Mouse (Mus musculus) limb, embryonic 11.5 days (tissue): ENCODE results near the gene Cmtm6. TPM values are rescaled to one million over a fixed set of nuclear protein-coding genes. Genes with fewer than 3 reads are reported as not detected.

Experiments
- ATAC-seq: fragments of 200-750 bp; cut with Nextera tagmentation; 2 replicates; pipeline ENCODE4 v1.8.0; 2017; ENCODE audit warnings: low read depth; ENCODE audit not compliant: insufficient number of reproducible peaks, low FRiP score, low TSS enrichment
- DNase-seq: peaks from one replicate; pipeline ENCODE4 v3.0.0-alpha.2; 2015; ENCODE audit warnings: low spot score
- H3K27ac ChIP-seq: fragments of 300-500 bp; sonication (generic); replicated peaks from 2 replicates; pipeline ENCODE4 v1.5.1; 2014; ENCODE audit warnings: low read depth, mild to moderate bottlenecking, low read length
- H3K27me3 ChIP-seq: fragments of 300-500 bp; sonication (generic); 2 replicates; pipeline ENCODE4 v1.6.1; 2014; ENCODE audit warnings: mild to moderate bottlenecking, low read length, mixed read lengths; ENCODE audit not compliant: control insufficient read depth, insufficient read depth
- H3K36me3 ChIP-seq: fragments of 300-500 bp; sonication (generic); 2 replicates; pipeline ENCODE4 v1.6.1; 2014; ENCODE audit warnings: mild to moderate bottlenecking, low read length, moderate library complexity, mixed read lengths; ENCODE audit not compliant: control insufficient read depth, insufficient read depth
- H3K4me1 ChIP-seq: fragments of 300-500 bp; sonication (generic); 2 replicates; pipeline ENCODE4 v1.6.1; 2014; ENCODE audit warnings: low read length, mixed read lengths; ENCODE audit not compliant: control insufficient read depth, insufficient read depth
- H3K4me2 ChIP-seq: fragments of 300-500 bp; sonication (generic); 2 replicates; pipeline ENCODE4 v1.6.1; 2014; ENCODE audit warnings: low read depth, mild to moderate bottlenecking, moderate library complexity; ENCODE audit not compliant: severe bottlenecking
- H3K4me3 ChIP-seq: fragments of 300-500 bp; sonication (generic); 2 replicates; pipeline ENCODE4 v1.5.1; 2014; ENCODE audit warnings: low read depth, low read length
- H3K9ac ChIP-seq: fragments of 300-500 bp; sonication (generic); 2 replicates; pipeline ENCODE4 v1.6.1; 2014; ENCODE audit warnings: mild to moderate bottlenecking, low read length
- H3K9me3 ChIP-seq: fragments of 300-500 bp; sonication (generic); 2 replicates; pipeline ENCODE4 v1.6.1; 2016; ENCODE audit warnings: low read length; ENCODE audit not compliant: control insufficient read depth
- WGBS: fragments of 180-500 bp; shearing (Covaris S2); extraction: QIAGEN DNeasy Blood & Tissue Kit; methylation state at CpG from one replicate; pipeline ENCODE4 v1.1.7; 2014; 5-methylcytosine and 5-hydroxymethylcytosine counted together
- polyA plus RNA-seq: library from polyadenylated mRNA; unstranded; fragments of >200 nt; fragmentation: Nextera tagmentation; extraction: Ambion mirVana; gene quantifications from 2 replicates; pipeline ENCODE4 v1.2.1, GENCODE M21; 2014

Gene Cmtm6
- 24.0 and 24.9 TPM in 2 replicates for polyA plus RNA-seq

GRCm38 (mm10) chr9:114731011-114731755, at the start of gene Cmtm6:
TSS of gene Cmtm6 (plus strand) at chr9:114731116.
- Histone ChIP-seq H3K4me3 (peak within 1 kb of the TSS; percentile 84), H3K27ac (peak within 1 kb of the TSS; percentile 72; the same call in 1 of the 2 replicates), H3K27me3 (no peaks in the 10 kb centered on the region), H3K4me1 (peaks cover 5% of the 10 kb centered on the region), H3K4me2 (peak within 1 kb of the TSS; percentile 68), H3K9me3 (no peaks in the 10 kb centered on the region), H3K9ac (peak within 1 kb of the TSS; percentile 87), H3K36me3 (no peaks in the 10 kb centered on the region)
- WGBS = under 1% methylated on average over 53 of the region's 53 CpGs
- DNase-seq (peak; percentile 99), ATAC-seq (peak; percentile 92)

GRCm38 (mm10) chr9:114682193-114682592, 48.7 kb upstream of the Cmtm6 start:
- no peak for DNase-seq
- Histone ChIP-seq H3K4me2 (no peak overlapping the region), H3K4me3 (no peak overlapping the region), H3K9ac (no peak overlapping the region), H3K9me3 (no peaks in the 10 kb centered on the region), H3K27ac (no peak overlapping the region), H3K4me1 (no peaks in the 10 kb centered on the region), H3K27me3 (no peaks in the 10 kb centered on the region), H3K36me3 (no peaks in the 10 kb centered on the region)
- no peak for ATAC-seq
- 76% methylated on average over 4 of the region's 4 CpGs for WGBS

- DNase-seq (no peak), ATAC-seq (no peak)
- WGBS = 92% methylated on average over 7 of the region's 7 CpGs
- Histone ChIP-seq H3K4me2 (no peak overlapping the region), H3K27me3 (no peaks in the 10 kb centered on the region), H3K27ac (no peak overlapping the region), H3K4me1 (peaks cover 13% of the 10 kb centered on the region), H3K9me3 (no peaks in the 10 kb centered on the region), H3K9ac (no peak overlapping the region), H3K4me3 (no peak overlapping the region), H3K36me3 (no peaks in the 10 kb centered on the region)
Observed at GRCm38 (mm10) chr9:114686245-114686644, 44.7 kb upstream of the Cmtm6 start.

- ATAC-seq (no peak), DNase-seq (no peak)
- H3K9me3 ChIP-seq = no peaks in the 10 kb centered on the region
- peaks cover 13% of the 10 kb centered on the region for H3K4me1 ChIP-seq
- H3K27ac ChIP-seq = no peak overlapping the region
- no peaks in the 10 kb centered on the region for H3K27me3 ChIP-seq
- H3K36me3 ChIP-seq = peaks cover 3% of the 10 kb centered on the region; the same call in 1 of the 2 replicates
- peak overlapping the region; percentile 95 for H3K4me3 ChIP-seq
- WGBS = 81% methylated on average over 13 of the region's 13 CpGs
- no peak overlapping the region; the same call in 1 of the 2 replicates for H3K9ac ChIP-seq
- peak overlapping the region; percentile 68 for H3K4me2 ChIP-seq
Observed at GRCm38 (mm10) chr9:114687639-114688038, 43.3 kb upstream of the Cmtm6 start.

GRCm38 (mm10) chr9:114688252-114688952, 42.5 kb upstream of the Cmtm6 start, which contains the start of gene Dync1li1:
TSS of gene Dync1li1 (plus strand) at chr9:114688790.
- Histone ChIP-seq H3K9me3 (no peaks in the 10 kb centered on the region), H3K36me3 (peaks cover 3% of the 10 kb centered on the region; the same call in 1 of the 2 replicates), H3K4me3 (peak within 1 kb of the TSS; percentile 95), H3K4me2 (peak within 1 kb of the TSS; percentile 93), H3K9ac (peak within 1 kb of the TSS; percentile 89), H3K27ac (peak within 1 kb of the TSS; percentile 69), H3K27me3 (no peaks in the 10 kb centered on the region), H3K4me1 (peaks cover 13% of the 10 kb centered on the region)
- DNase-seq (peak; percentile 97), ATAC-seq (peak; percentile 92)
- WGBS = under 1% methylated on average over 57 of the region's 57 CpGs

GRCm38 (mm10) chr9:114688953-114689407, 41.9 kb upstream of the Cmtm6 start:
- H3K4me1 ChIP-seq = peaks cover 13% of the 10 kb centered on the region
- H3K9me3 ChIP-seq = no peaks in the 10 kb centered on the region
- no peaks in the 10 kb centered on the region for H3K27me3 ChIP-seq
- H3K9ac ChIP-seq = peak overlapping the region; percentile 89
- peak; percentile 52 for ATAC-seq
- under 1% methylated on average over 50 of the region's 50 CpGs for WGBS
- H3K4me2 ChIP-seq = peak overlapping the region; percentile 93
- peak overlapping the region; percentile 69 for H3K27ac ChIP-seq
- peaks cover 3% of the 10 kb centered on the region; the same call in 1 of the 2 replicates for H3K36me3 ChIP-seq
- DNase-seq = peak; percentile 68
- peak overlapping the region; percentile 95 for H3K4me3 ChIP-seq

GRCm38 (mm10) chr9:114690119-114690601, 40.8 kb upstream of the Cmtm6 start:
- H3K4me1 ChIP-seq = peaks cover 13% of the 10 kb centered on the region
- H3K36me3 ChIP-seq = peaks cover 5% of the 10 kb centered on the region; the same call in 1 of the 2 replicates
- 0 out of 2 replicates have a peak overlapping the region, but pooled peaks have one; percentile 12 for H3K9ac ChIP-seq
- WGBS = 13% methylated on average over 10 of the region's 10 CpGs
- H3K4me2 ChIP-seq = peak overlapping the region; percentile 93
- H3K27me3 ChIP-seq = no peaks in the 10 kb centered on the region
- no peak overlapping the region for H3K27ac ChIP-seq
- DNase-seq (no peak), ATAC-seq (no peak)
- H3K4me3 ChIP-seq = peak overlapping the region; percentile 95; the same call in 1 of the 2 replicates
- H3K9me3 ChIP-seq = no peaks in the 10 kb centered on the region

- ATAC-seq (no peak), DNase-seq (no peak)
- no peak overlapping the region for H3K4me3 ChIP-seq
- H3K36me3 ChIP-seq = peaks cover 5% of the 10 kb centered on the region; the same call in 1 of the 2 replicates
- no peak overlapping the region for H3K9ac ChIP-seq
- H3K4me2 ChIP-seq = no peak overlapping the region
- H3K27me3 ChIP-seq = no peaks in the 10 kb centered on the region
- peaks cover 13% of the 10 kb centered on the region for H3K4me1 ChIP-seq
- H3K9me3 ChIP-seq = no peaks in the 10 kb centered on the region
- H3K27ac ChIP-seq = no peak overlapping the region
Observed at GRCm38 (mm10) chr9:114691112-114691511, 39.8 kb upstream of the Cmtm6 start.
